Mouse (Mus musculus): ENCODE results near the gene Ahnak2.

Gene Ahnak2

GRCm38 (mm10) chr12:112755900-112756299, 46.6 kb downstream of the Ahnak2 start:
- DNase-seq: no peak

GRCm38 (mm10) chr12:112752399-112752798, 50.1 kb downstream of the Ahnak2 start:
- no peak for DNase-seq

GRCm38 (mm10) chr12:112750976-112751375, 51.5 kb downstream of the Ahnak2 start:
- no peak for DNase-seq

GRCm38 (mm10) chr12:112747606-112747970, 54.9 kb downstream of the Ahnak2 start:
- no peak for DNase-seq

- peak; percentile 23 for DNase-seq
These were observed 55.5 kb downstream of the Ahnak2 start for GRCm38 (mm10) chr12:112746808-112747605.

GRCm38 (mm10) chr12:112746461-112746807, 56.0 kb downstream of the Ahnak2 start:
- no peak for DNase-seq

- DNase-seq: peak; percentile 53
These were observed 56.7 kb downstream of the Ahnak2 start for GRCm38 (mm10) chr12:112745716-112746115.

- peak; percentile 60 for DNase-seq
These were observed 57.4 kb downstream of the Ahnak2 start for GRCm38 (mm10) chr12:112744891-112745580.

- DNase-seq: peak; percentile 47
These were observed 58.2 kb downstream of the Ahnak2 start for GRCm38 (mm10) chr12:112744211-112744610.

GRCm38 (mm10) chr12:112743168-112743975, 59.1 kb downstream of the Ahnak2 start:
- peak; percentile 73 for DNase-seq

- no peak for DNase-seq
These were observed 59.7 kb downstream of the Ahnak2 start for GRCm38 (mm10) chr12:112742768-112743167.

- DNase-seq: peak; percentile 69
These were observed 63.4 kb downstream of the Ahnak2 start for GRCm38 (mm10) chr12:112739023-112739568.

- peak; percentile 70 for DNase-seq
These were observed 64.0 kb downstream of the Ahnak2 start for GRCm38 (mm10) chr12:112738281-112739022.

- peak; percentile 95 for DNase-seq
These were observed 64.7 kb downstream of the Ahnak2 start for GRCm38 (mm10) chr12:112737761-112738160.

- DNase-seq: peak; percentile 63
These were observed 65.4 kb downstream of the Ahnak2 start for GRCm38 (mm10) chr12:112737081-112737480.

- no peak for DNase-seq
These were observed 65.9 kb downstream of the Ahnak2 start for GRCm38 (mm10) chr12:112736636-112736925.

GRCm38 (mm10) chr12:112735896-112736635, 66.4 kb downstream of the Ahnak2 start:
- DNase-seq: peak; percentile 67

GRCm38 (mm10) chr12:112734881-112735655, 67.4 kb downstream of the Ahnak2 start:
- DNase-seq: peak; percentile 55

- DNase-seq: peak; percentile 54
These were observed 68.2 kb downstream of the Ahnak2 start for GRCm38 (mm10) chr12:112734108-112734820.

GRCm38 (mm10) chr12:112732591-112732990, 69.9 kb downstream of the Ahnak2 start:
- peak; percentile 71 for DNase-seq
